Mouse (Mus musculus) urinary bladder, adult 2 months (tissue): Measurements from ENCODE around the gene Rpl23a. TPM values are rescaled to one million over a fixed set of nuclear protein-coding genes. Genes with fewer than 3 reads are reported as not detected.
A peak's percentile ranks its signal among the peaks of the same experiment; 100 is the strongest.

ENCODE experiments used
- DNase-seq: peaks from one replicate; pipeline ENCODE4 v3.0.0; 2022; ENCODE audit warnings: low spot score
- polyA plus RNA-seq: library from polyadenylated mRNA; depleted of rRNA; stranded (reverse); fragments of >200 nt; gene quantifications from 2 replicates; pipeline ENCODE4 v1.2.3, GENCODE M21; 2012

Rpl23a gene
- polyA plus RNA-seq, 1 experiment, result 2,424 TPM

DNA sequence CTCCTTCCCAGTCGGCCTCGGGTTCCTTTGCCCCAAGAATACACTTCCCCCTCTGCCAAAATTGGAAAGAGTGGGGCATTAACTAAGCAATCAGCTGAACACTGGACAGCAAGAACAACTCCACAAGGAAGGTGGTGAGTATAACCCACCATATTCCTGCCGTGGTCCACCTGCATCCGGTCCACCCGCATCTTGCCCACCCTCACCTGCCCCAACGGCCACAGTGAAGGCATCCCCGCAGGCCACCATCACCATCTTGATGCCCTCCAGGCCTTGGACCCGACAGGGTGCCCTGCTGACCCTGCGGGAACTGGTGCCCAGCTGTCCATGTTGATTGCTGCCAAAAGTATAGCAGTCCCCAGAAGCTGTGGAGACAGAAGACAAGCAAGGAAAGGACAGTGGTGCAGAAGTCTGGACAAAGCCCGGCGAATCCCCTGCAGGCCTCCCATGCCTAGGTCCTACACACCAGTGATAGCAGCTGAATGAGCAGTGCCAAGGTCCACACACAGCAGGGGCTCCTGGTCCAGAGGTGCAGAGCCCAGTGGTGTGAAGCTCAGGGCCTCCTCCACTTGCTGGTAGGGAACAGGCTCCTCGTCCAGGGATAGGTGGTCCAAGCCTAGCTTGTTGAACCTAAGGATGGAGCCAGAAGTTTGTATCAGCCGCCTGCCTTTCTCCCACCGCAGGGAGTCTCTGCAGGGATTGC, 16.0 kb downstream of the Rpl23a start:
- DNase-seq, result no peak

DNA sequence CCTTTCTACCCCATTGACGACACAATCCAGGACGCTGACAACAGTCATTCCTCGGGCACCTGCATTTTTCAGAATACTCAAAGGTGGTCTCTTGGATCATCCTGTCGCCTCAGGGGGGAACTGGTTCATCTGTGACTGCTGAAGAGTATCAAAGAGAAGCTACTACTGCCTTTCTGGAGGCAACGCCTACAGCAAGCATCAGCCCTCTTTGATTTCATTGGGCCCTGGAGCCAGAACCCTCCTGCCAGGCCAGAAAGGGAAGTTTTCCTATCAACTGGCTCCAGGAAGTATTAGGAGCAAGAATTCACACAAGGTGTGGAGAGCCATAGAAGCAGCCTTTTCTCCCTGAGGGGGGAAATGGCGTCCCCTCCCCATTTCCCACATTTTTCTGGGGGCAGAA, 16.7 kb downstream of the Rpl23a start:
- no peak for DNase-seq

DNA sequence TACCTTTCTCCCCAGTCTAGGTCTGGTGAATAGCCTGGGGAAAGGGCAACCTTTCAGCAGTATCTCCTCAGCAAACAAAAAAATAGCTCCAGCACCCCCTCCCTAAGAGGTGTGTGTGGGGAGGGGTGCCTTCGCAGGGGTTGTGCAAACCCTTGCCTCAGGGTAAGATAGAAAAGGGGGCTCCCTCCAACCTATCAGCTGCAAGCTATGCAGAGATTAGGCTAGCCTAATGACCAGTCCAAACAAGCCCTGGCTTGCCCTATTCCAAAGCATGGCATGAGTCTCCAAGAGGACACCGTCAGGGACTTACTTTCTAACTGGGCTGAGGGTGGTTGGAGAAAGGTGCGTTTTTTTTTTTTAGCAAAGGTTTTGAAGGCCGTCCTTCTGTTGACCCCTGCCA, 17.2 kb downstream of the Rpl23a start:
- DNase-seq, result no peak

DNA sequence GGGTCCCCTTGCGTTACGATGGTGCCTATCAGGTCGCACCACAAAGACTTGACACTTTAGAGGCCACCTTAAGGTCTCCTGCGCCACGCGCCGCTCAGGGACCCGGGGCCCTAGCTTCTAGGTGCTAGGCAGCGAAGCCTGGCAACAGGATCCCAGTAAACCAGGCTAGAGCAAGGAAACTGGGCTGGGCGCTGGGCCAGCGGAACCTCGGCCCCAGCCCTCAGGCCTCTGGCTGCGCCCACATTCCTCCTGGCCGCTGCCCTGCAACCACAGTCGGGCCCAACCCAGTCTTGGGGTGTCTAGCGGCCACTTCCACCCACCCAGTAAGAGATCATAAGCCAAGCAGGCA, 17.6 kb downstream of the Rpl23a start:
- DNase-seq, result no peak

DNA sequence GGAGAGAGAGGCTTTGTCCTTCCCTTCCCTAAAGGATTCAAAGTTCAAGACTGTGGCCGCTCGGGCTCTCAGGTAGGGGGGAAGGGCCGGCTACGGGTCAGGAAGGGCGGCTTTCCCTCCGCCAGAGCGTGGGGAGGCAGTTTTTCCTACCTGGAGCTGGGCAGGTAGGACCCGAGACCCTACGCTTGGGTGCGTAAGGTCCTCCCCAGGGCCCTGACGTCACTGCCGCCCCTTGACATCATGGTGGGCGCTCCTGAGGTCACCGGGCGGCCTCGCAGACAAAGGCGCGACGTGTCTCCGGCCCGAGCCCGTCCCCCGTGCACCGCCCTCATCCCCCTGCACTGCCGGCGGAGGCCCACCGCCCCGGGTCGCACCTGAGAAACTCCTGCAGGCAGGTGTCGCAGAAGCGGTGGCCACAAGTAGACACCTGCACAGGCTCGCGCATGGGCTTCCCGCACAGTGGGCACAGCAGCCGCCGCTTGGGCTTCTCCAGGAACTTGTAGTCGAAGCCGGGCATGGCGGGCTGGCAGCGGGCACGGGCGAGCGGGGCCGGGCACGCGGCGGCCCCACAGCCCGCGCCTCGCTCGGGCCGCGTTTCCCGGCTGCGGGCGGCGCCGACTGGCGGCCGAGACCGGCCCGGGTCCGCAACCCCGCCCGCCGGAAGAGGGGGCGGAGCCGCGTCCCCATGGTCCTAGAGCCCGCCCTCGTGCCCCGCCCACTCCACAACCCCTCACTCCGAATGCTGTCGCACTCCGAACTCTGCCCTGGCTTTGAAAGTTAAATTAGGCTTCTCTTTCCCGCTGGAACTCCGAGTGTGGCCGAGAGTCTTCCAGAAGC, 18.2 kb downstream of the Rpl23a start, which contains the start of gene Traf4:
TSS of gene Traf4 (minus strand) at position 666 of the 837 bp plus-strand sequence.
- DNase-seq, result peak; percentile 72

DNA sequence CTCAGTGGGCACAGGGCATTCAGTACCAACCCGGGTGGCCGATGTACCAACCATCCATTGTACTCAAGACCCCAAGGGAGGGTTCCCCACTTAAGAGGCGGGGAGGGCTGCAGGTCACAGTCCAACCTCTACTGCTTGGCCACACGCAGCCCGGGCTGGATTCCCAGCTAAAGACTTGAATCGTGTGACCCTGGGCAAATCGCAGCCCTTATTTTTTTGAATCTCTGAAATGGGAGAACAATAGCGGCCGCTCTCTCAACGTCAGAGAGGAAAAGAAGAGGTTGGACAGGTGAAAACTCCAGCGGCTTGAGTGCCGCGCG, 18.8 kb downstream of the Rpl23a start:
- DNase-seq, result no peak

DNA sequence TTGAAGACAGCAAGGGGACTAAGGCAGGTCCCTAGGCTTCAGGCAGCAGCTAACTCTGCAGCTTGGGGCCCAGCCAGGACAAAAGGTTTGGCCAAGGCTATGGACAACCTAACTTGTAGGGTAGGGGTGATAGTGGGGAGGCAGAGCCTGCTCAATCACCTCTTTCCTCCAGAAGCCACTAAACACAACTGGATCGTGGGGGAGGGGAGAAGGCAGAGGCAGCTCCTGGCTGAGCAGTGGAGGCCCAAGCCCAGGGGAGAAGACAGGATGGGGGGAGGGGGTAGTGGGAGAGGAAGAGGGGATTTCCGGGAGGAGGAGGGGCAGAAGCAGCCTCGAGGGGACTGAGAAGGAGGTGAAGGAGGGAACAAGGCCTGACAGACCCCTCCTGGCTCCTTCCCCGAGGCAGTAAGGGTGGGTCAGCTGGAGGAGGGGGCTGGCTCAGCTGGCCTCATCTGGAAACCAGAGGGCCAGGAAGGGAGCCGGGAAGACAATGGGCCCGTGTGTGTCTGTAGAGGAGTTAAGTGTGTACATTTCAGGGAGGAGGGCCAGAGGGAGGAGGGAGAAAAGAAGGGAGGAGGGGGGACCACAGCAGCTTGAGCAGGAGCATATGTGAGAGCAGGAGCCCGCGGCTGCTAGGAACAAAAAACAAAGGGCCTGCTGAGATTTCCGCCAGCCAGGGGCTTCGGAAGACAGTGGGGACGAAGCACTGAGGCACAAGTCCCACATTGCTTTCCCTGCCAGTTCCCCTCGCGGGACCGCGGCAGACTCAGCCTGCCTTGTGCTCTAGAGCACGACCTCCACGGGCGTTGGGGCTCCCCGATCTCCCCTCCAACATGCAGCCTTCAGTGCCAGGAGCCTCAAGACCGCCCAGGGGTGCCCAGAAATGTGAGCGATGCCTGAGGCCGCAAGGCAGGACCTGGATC, 19.4 kb downstream of the Rpl23a start:
- peak; percentile 33 for DNase-seq

DNA sequence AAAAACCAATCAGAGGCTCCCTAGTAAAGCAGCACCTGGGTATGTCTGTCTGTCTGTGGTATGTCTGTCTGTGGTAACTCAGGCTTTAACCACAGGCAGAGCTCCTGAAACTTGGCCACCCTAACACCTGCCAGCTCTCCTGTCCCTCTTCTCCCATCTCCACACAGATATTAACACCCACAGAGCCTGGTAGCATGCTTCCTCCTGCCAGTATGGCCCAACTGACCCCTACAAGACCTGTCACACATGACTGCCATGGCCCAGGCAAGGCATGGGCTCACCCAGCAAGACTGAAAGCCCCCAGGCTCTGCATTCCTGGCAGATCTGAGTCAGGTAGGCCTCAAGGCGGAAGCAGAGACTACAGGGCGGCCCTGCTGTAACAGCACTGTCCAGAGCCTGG, 20.3 kb downstream of the Rpl23a start:
- DNase-seq, result no peak

DNA sequence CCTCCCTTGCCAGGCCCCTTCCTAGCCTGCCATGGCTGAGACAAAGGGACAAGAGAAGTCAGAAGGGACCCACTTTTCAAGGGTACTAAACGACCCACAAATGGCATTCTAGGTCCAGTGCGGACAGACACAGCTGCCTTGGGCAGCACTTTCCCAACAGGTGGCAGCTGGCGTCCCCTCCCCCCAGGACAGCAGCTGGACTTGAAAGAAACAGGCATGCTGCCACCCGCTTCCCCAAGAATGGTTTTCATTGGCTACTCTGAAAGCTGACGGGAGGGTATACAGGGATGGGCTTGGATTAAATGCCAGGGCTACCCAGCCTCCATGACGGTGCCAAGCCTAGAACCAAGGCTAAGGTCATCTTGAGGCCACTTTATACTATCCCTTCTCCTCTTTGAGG, 20.9 kb downstream of the Rpl23a start:
- DNase-seq, result no peak

DNA sequence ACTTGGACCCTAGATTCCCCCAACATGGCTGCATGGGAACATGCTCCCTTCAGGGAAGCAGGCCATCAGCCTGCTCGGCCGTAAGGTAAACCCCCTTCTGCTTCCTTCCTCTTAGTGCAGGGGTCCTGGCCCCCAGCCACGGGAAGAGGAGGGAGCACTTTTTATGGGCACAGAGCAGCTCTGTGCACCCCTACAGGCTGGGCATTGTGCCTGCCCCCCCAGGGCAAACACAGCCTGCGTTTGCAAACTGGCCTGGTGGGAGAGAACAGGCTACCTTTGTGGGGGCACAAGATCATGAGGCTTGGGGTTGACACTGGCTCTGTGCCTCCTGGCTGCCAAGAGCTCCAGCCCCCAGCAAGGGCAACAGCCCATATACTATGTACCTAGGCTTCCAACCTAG, 21.4 kb downstream of the Rpl23a start:
- DNase-seq, result no peak

DNA sequence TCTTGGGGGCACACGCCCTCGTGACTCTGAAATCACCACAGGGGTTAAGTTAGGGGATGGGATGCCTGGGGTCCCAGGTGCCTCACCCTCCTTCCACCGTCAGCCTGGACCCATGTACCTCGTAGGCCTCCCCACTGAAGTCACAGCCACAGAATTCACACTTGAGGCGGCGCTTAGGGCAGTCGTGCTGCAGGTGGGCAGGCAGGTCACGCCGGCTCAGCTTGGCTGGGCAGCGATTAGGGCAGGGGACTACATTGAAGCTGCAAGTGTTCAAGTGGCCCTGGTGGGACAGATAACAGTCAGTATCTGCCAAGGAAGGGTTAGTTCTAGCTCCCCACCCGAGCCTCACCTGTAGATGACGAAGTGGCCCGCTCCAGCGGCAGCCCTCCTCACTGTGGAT, 22.2 kb downstream of the Rpl23a start:
- DNase-seq, result no peak

DNA sequence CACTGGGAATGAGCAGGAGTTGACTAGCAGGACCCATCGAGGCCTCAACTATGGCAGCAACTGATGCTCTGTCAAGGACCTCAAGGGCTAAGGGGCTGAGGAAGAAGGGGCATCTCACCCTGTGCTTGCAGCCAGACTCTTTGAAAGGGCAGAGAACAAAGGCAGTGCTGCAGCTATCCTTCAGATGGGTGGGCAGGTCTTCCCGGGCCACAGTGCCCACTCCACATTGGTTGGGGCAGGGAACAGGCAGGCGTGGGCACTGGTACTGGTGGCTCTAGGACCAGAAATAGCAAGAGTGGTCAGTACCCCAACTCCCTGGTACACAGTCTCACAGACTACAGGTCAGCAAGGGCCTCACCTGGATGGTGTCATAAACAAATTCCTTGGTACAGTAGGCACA, 22.7 kb downstream of the Rpl23a start:
- no peak for DNase-seq

DNA sequence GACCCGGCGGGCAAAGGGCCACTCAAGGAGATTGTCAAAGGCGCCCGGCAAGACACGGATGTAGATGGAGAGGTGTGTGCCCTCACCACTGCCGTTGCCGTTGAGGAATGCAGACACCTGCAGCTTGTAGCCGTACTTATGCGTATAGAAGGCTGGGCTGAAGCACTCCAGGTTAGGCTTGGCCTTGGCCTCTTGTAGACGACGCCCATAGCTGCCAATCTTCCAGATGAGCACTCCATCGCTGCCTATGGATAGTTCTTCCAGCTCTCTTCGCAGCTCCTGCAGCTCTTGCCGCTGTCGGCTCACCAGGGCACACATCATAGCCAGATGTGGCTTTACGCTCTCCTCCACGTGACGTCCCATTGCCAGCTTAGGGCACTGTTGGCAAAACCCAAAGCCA, 23.2 kb downstream of the Rpl23a start:
- DNase-seq, result no peak

DNA sequence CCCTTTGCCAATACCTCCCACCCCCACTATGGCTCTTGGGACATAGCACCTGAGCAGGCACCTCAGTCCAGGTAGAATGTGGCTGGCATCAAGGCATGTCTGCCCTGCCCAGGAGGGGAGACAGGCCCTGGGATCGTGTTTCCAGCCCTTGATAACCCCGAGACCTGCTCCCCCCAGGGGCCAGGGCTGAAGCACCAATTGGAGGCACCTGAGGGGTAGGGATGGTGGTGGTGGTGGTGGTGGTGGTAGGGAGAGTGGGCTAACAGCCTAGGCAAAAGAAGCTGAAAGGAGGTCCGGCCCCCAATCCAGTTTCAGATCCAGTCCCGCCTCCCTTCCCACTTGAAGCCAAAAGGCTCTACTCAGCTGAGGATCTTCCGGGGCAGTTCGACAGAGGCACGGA, 23.8 kb downstream of the Rpl23a start:
- no peak for DNase-seq

DNA sequence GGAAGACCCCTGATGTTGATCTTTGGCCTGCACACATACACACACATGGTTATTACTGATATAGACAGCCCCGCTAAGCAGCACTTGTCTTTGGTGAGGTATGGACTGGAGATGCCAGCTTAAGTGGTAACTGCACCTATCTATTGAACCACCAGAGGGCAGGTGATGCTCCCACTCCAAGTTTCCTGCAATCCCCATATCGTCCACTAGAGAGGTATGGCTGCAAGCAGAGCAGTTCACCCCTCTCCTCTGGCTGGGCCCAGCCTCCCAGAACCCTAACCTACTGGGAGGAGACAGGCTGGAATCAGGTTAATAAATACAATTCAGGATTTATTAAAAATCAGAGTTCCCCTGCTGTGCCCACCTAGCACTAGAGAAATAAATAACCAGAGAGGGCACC, 24.3 kb downstream of the Rpl23a start:
- DNase-seq, result peak; percentile 29

DNA sequence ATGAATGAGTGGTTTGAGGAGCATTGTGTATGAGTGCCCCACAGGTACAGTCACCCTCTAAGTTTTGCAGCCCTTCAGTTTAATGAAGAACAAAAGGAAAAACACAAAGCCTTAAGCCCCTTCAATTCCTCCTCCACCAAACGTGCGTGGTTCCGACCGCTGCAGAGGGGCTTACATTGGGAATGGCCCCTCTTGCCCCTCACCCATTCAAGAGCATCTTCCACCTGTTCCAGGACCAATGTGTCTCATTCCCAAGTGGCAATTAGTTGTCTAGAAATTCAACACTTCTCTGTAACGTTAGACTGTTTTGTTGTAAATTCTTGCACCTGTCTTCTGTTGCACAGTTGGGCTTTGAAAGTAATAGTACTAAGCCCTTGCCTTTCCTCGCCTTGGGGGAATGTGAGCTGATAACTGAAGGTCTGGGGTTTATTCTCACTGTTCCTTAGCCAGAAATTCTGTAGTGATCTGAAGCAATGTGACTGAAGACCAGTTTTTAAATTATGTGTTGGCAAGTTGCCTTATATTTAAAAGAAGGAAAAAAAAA, 27.2 kb downstream of the Rpl23a start:
- DNase-seq, result no peak

DNA sequence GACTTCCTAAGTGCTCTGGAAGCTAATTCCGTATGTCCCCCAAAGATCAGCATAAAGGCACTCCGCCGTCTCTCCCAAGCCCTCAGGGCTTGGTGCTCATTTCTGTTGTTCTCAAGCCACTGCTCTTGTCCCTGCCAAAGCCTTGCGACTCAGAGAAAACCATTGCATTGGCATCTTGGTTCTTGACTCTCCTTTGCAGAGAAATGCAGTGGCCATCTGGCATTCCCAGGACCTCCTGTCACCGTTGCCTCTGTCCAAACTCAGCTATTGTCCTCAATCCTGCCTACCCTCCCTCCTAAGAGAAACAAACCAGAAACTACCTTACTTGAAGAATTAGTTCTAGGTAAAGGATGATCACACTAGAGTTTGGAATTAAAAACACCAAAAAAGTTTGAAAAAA, 27.7 kb downstream of the Rpl23a start:
- no peak for DNase-seq

DNA sequence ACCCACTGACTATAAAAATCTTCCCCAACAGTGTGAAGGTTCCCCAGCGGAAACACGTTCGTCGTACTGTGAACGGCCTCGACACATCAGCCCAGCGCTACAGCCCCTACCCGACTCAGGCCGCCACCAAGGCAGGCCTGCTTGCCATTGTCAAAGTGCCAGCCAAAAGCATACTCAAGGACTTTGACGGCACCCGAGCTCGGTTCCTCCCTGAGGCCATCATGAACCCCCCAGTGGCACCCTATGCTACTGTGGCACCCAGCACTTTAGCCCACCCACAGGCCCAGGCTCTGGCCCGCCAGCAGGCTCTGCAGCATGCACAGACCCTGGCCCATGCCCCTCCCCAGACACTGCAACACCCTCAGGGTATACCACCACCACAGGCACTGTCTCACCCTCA, 29.6 kb downstream of the Rpl23a start:
- no peak for DNase-seq

DNA sequence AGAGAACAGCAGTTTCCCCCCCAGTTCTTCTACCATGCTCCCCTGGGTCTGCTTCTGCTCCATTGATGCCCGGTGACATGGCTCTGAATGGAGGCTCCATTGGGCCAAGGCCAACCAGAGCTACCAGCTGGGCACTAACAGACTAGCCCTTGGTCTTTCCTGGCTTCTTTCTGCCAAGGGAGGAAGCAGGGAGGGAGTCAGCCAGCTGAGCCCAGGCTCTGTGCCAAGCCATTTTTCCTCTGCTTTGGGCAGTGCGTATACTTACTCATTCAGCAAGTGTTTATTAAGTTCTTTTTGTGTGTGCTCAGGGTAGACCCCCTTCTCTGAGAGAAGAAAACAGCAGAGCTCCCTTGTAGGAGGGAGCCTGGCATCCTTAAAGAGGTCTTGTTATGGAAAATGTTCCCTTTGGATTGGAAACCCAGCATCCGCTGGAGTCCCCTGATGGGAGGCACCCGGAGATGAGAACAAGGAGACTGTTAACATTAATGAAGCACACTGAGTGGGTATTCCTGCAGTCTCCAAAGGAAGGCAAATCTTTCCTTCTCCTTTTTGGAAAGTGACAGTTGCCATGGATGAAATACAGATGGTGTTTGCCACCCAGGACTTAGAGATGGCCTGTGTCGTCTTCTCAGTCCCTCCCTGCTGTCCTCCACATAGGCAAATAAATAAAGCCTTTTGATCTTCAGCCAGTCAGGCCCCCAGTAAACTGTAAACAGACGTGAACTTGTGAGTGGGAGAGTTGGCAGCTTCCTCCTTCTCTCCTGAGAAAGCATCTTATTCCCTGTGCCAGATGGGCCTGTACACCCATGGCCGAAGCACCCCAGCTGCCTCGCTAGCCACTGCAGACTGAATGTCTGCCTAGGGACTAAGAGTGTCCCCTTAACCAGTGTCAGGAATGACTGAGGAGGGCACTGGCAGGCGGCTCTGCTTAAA, 30.8 kb downstream of the Rpl23a start:
- peak; percentile 26 for DNase-seq

DNA sequence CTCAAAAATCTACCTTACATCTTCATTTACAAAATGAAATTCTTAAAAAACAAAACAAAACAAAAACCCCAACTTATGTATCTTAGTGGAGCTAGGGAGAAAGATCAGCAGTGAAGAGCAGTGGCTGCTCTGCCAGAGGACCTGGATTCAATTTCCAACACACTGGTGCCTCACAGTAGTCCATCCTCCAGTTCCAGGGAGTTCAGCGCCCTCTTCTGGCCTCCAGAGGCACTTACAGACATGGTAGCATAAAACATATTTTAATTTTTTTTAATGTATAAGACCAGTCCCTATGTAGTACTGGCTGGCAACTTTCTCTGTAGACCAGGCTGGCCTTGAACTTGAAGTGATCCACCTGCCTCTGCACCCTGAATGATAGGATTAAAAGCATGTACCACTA, 32.2 kb downstream of the Rpl23a start:
- DNase-seq, result no peak
